Mouse (Mus musculus): ENCODE results near the gene Klhl29.

DNA sequence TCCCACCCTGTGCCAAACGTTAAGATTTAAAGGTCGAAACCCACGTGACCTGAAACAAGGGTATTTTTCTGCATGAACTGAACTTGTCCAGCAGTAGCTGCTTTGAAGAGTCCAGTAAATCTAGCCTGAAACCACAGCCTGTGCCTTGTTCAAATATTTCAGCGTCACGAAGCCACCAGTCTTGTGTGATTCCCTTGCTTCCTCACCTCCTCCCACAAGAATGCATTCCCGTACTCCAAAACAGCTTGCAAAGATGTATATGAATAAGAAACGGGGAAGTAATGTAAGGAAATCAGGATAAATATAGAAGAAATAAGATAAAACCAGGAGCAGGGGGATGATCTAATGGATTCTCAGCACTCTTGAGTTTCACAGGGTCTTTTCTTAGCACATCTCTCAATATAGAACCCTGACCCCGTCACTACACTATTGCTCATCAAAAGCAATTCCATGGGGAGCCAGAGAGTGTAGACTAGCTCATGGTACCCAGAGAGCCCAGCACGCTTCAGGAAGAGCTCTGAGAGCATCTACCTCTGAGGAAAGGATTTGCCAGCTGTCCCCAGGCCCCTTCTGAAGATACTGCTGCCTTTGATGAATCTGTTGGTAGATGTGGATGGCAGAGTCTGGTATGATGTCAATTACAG lies 52.9 kb downstream of the Klhl29 start:
- TF ChIP-seq CTCF (IDR thresholded peaks at IDR 0.05; ENCODE audit: control insufficient read depth, insufficient read depth, insufficient read length) (no peak), USF1 (IDR thresholded peaks at IDR 0.05; ENCODE audit: low read depth) (no peak), FOSL1 (IDR thresholded peaks at IDR 0.05; ENCODE audit: insufficient read depth, low read length, poor library complexity, severe bottlenecking) (no peak), MYOG (IDR thresholded peaks at IDR 0.05; ENCODE audit: control insufficient read depth, extremely low read depth, insufficient read length) (no peak), MAX (IDR thresholded peaks at IDR 0.05) (no peak), CEBPB (IDR thresholded peaks at IDR 0.05; ENCODE audit: low read depth) (no peak), MYOD1 (IDR thresholded peaks at IDR 0.05; ENCODE audit: control insufficient read depth, insufficient read length, low read depth) (no peak)

All from C2C12 (cell line).